Mouse (Mus musculus) myocyte (in vitro differentiated cells): ENCODE measurements around the gene Cs.

Source experiments
- POLR2A ChIP-seq: IDR thresholded peaks from one replicate; pipeline ENCODE4 v1.6.1; 2011; ENCODE audit warnings: low read depth, mild to moderate bottlenecking, control low read depth, moderate library complexity; ENCODE audit not compliant: insufficient read length
- POLR2AphosphoS2 ChIP-seq: IDR thresholded peaks from one replicate; pipeline ENCODE4 v1.6.1; 2011; ENCODE audit warnings: low read depth, control low read depth; ENCODE audit not compliant: insufficient read length
- USF1 ChIP-seq: IDR thresholded peaks from one replicate; pipeline ENCODE4 v1.6.1; 2011; ENCODE audit warnings: low read depth, mild to moderate bottlenecking, control low read depth, moderate library complexity

- TF ChIP-seq POLR2A (no peak), POLR2AphosphoS2 (no peak), USF1 (no peak)
These were observed 62.8 kb downstream of the Cs start for GRCm38 (mm10) chr10:128400338-128400737.
